Mouse (Mus musculus): Measurements from ENCODE around the gene Pex6. TPM values are rescaled to one million over a fixed set of nuclear protein-coding genes. Genes with fewer than 3 reads are reported as not detected.

Pex6 gene
- polyA plus RNA-seq (2015; fragmentation: Nextera tagmentation; extraction: Ambion mirVana), result 22.6 and 24.8 TPM in 2 replicates

DNA sequence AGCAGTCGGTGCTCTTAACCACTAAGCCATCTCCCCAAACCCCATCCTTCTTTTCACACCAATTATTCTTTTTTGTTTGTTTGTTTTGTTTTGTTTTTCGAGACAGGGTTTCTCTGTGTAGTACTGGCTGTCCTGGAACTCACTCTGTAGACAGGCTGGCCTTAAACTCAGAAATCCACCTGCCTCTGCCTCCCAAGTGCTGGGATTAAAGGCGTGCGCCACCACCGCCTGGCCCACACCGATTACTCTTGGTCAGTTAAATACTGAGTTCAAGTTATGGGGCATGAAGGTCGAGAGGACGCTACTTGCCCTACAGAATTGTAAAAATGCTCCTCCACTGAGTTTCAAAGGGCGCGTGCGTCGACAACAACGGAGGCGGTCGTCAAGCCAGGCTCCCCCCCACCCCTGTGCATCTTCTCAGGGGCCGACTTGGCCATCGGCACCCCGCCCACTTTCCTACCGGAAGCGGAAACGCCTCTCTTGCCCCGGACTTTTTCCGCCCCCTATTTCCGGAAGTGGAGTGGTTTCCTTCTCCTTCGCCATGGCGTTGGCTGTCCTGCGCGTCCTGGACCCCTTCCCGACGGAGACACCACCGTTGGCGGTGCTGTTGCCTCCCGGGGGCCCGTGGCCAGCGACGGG, at the start of gene Pex6:
Gene Pex6 (plus strand): TSS at position 505 of the 639 bp plus-strand sequence.
- H3K27me3 ChIP-seq (replicated peaks), result no peaks in the 10 kb centered on the region
- H3K36me3 ChIP-seq, result peaks cover 10% of the 10 kb centered on the region; the same call in 1 of the 2 replicates
- no peaks in the 10 kb centered on the region for H3K9me3 ChIP-seq
- ATAC-seq, result peak; percentile 94
- 7% methylated on average over 36 of the region's 36 CpGs for WGBS
- H3K4me1 ChIP-seq (replicated peaks), result peaks cover 13% of the 10 kb centered on the region
- peak within 1 kb of the TSS; percentile 70 for H3K27ac ChIP-seq
- peak within 1 kb of the TSS; percentile 89 for H3K4me2 ChIP-seq (replicated peaks)
- peak within 1 kb of the TSS; percentile 99 for H3K4me3 ChIP-seq (replicated peaks)
- H3K9ac ChIP-seq, result peak within 1 kb of the TSS; percentile 89

GRCm38 (mm10) chr17:46661981-46662380, 49.3 kb upstream of the Pex6 start:
- no peaks in the 10 kb centered on the region for H3K4me1 ChIP-seq (replicated peaks)
- no peak overlapping the region for H3K4me2 ChIP-seq (replicated peaks)
- H3K4me3 ChIP-seq (replicated peaks), result no peak overlapping the region
- no peak overlapping the region for H3K9ac ChIP-seq
- no peak overlapping the region for H3K27ac ChIP-seq
- H3K36me3 ChIP-seq, result peaks cover 75% of the 10 kb centered on the region
- no peaks in the 10 kb centered on the region for H3K9me3 ChIP-seq
- no peaks in the 10 kb centered on the region for H3K27me3 ChIP-seq (replicated peaks)
- ATAC-seq, result no peak
- 83% methylated on average over 12 of the region's 12 CpGs for WGBS

GRCm38 (mm10) chr17:46662730-46663129, 48.5 kb upstream of the Pex6 start:
- Histone ChIP-seq H3K4me2 (replicated peaks) (no peak overlapping the region), H3K27ac (no peak overlapping the region), H3K4me1 (replicated peaks) (no peaks in the 10 kb centered on the region), H3K9me3 (no peaks in the 10 kb centered on the region), H3K36me3 (peaks cover 72% of the 10 kb centered on the region), H3K9ac (no peak overlapping the region), H3K27me3 (replicated peaks) (no peaks in the 10 kb centered on the region), H3K4me3 (replicated peaks) (no peak overlapping the region)
- no peak for ATAC-seq
- WGBS, result 88% methylated on average over 5 of the region's 5 CpGs

DNA sequence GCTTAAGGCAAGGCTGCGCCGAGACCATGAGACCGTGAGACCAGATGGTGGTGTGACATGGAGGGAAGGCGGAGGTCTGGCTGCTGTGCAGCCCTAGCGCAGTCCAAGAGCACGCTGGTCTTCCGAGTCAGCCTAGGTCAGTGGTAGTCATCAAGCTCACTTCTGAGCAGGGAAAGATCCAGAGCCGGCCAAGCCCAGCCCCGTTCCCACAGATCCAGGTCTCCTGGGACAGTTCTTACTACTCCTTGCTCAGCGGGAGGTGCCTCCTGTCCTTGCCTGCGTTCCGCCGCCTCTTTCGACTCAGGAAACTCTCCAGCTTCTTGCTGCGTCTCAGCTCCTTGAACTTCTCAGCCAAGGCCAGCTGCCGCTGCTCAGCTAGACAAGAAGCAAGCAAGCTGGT, 43.6 kb upstream of the Pex6 start:
- Histone ChIP-seq H3K27ac (no peak overlapping the region), H3K36me3 (peaks cover 51% of the 10 kb centered on the region), H3K9me3 (no peaks in the 10 kb centered on the region), H3K4me2 (replicated peaks) (no peak overlapping the region), H3K9ac (no peak overlapping the region), H3K27me3 (replicated peaks) (no peaks in the 10 kb centered on the region), H3K4me3 (replicated peaks) (no peak overlapping the region), H3K4me1 (replicated peaks) (0 out of 2 replicates have a peak, but pooled peaks cover 1% of the 10 kb centered on the region)
- no peak for ATAC-seq
- 92% methylated on average over 16 of the region's 16 CpGs for WGBS

- Histone ChIP-seq H3K4me2 (replicated peaks) (no peak overlapping the region), H3K4me3 (replicated peaks) (no peak overlapping the region), H3K4me1 (replicated peaks) (peaks cover 15% of the 10 kb centered on the region), H3K27me3 (replicated peaks) (no peaks in the 10 kb centered on the region), H3K27ac (no peak overlapping the region), H3K9me3 (no peaks in the 10 kb centered on the region), H3K9ac (no peak overlapping the region), H3K36me3 (peaks cover 36% of the 10 kb centered on the region)
- 96% methylated on average over 10 of the region's 10 CpGs for whole genome bisulfite sequencing
- no peak for ATAC-seq
Measured at GRCm38 (mm10) chr17:46669911-46670310, 41.4 kb upstream of the Pex6 start.

DNA sequence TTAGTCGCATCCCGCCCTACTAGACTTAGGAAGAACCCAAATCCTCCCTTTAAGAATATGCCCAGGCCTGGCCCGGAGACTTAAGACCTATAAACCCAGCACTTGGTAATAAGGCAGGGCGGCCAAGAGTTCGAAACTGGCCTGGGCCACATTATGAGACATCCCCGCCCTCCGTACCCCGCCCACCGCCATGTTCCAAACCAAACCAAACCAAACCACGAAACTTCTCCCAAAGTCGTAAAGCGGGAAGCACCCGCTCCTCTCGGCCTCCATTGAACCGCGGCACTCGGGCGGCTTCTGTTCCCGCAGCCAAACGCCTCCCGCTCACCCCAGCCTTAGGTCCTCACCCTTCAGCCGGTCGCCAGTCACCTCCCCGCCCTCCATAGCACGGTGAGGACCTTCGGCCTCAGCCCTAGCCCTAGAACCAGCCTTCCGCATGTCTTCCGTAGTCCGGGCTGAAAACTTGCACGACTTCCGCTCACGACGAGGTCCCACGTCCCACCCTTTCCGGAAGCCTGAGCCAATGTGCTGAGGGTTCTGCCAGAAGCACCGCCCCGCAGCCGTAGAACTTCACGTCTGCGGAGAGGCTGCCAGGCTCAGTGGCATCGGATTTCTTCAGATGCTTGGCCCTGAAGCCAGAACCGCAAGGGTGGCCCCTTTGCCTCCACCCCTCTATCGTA, 37.3 kb upstream of the Pex6 start, which contains the start of gene Rrp36:
Gene Rrp36 (minus strand): TSS at position 503 of the 680 bp plus-strand sequence.
- Histone ChIP-seq H3K9me3 (no peaks in the 10 kb centered on the region), H3K4me1 (replicated peaks) (peaks cover 27% of the 10 kb centered on the region), H3K4me3 (replicated peaks) (peak within 1 kb of the TSS; percentile 77), H3K36me3 (peaks cover 44% of the 10 kb centered on the region), H3K27ac (peak within 1 kb of the TSS; percentile 62), H3K27me3 (replicated peaks) (no peaks in the 10 kb centered on the region), H3K4me2 (replicated peaks) (peak within 1 kb of the TSS; percentile 76), H3K9ac (peak within 1 kb of the TSS; percentile 87)
- ATAC-seq, result peak; percentile 95
- WGBS, result under 1% methylated on average over 43 of the region's 43 CpGs

GRCm38 (mm10) chr17:46674530-46675283, 36.6 kb upstream of the Pex6 start:
- Histone ChIP-seq H3K27me3 (replicated peaks) (no peaks in the 10 kb centered on the region), H3K4me1 (replicated peaks) (peaks cover 34% of the 10 kb centered on the region), H3K36me3 (peaks cover 38% of the 10 kb centered on the region), H3K27ac (peak overlapping the region; percentile 62), H3K4me2 (replicated peaks) (peak overlapping the region; percentile 76), H3K9me3 (no peaks in the 10 kb centered on the region), H3K9ac (peak overlapping the region; percentile 45), H3K4me3 (replicated peaks) (peak overlapping the region; percentile 77)
- WGBS, result 25% methylated on average over 15 of the region's 15 CpGs
- ATAC-seq, result peak; percentile 44

DNA sequence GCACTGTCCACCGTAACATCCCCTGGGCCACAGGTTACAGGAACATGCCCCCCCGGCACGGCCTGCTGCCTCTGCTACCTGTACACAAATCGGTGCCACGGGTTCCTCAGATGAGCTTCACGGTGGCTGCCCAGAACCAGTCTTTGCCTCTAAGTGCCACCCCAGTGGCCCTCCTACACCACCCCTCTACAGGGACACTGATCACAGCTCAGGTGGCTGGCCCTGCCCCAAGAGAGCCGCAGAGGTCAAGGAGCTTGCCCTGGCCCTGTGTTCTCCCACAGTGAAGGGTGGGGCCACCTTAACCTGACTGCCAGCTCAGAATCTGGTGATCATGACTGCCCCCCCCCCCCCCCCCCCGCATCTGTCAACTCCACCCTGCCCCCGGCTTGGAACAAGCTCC, 32.8 kb upstream of the Pex6 start, which contains the start of gene Mea1:
Gene Mea1 (plus strand): TSS at position 378 of the 400 bp plus-strand sequence.
- ATAC-seq, result no peak
- Histone ChIP-seq H3K4me3 (replicated peaks) (peak within 1 kb of the TSS; percentile 89), H3K27me3 (replicated peaks) (no peaks in the 10 kb centered on the region), H3K36me3 (peaks cover 32% of the 10 kb centered on the region), H3K27ac (no peak within 1 kb of the TSS; the same call in 1 of the 2 replicates), H3K9ac (peak within 1 kb of the TSS; percentile 76), H3K4me1 (replicated peaks) (peaks cover 36% of the 10 kb centered on the region), H3K4me2 (replicated peaks) (peak within 1 kb of the TSS; percentile 71), H3K9me3 (no peaks in the 10 kb centered on the region)
- 82% methylated on average over 8 of the region's 9 CpGs for WGBS

- 53% methylated on average over 9 of the region's 9 CpGs for WGBS
- Histone ChIP-seq H3K9ac (peak overlapping the region; percentile 76), H3K27ac (no peak overlapping the region)
Measured at GRCm38 (mm10) chr17:46678911-46679310, 32.4 kb upstream of the Pex6 start.

GRCm38 (mm10) chr17:46679843-46680759, 31.2 kb upstream of the Pex6 start:
- no peak; the same call in none of the 2 replicates for ATAC-seq
- H3K4me2 ChIP-seq (replicated peaks), result peak overlapping the region; percentile 71

More at GRCm38 (mm10) chr17:46678911-46679310, 32.4 kb upstream of the Pex6 start:
- Histone ChIP-seq H3K27me3 (replicated peaks) (no peaks in the 10 kb centered on the region), H3K4me1 (replicated peaks) (peaks cover 34% of the 10 kb centered on the region), H3K9me3 (no peaks in the 10 kb centered on the region), H3K4me2 (replicated peaks) (peak overlapping the region; percentile 71), H3K36me3 (peaks cover 36% of the 10 kb centered on the region), H3K4me3 (replicated peaks) (peak overlapping the region; percentile 89; the same call in 1 of the 2 replicates)
- ATAC-seq, result no peak

DNA sequence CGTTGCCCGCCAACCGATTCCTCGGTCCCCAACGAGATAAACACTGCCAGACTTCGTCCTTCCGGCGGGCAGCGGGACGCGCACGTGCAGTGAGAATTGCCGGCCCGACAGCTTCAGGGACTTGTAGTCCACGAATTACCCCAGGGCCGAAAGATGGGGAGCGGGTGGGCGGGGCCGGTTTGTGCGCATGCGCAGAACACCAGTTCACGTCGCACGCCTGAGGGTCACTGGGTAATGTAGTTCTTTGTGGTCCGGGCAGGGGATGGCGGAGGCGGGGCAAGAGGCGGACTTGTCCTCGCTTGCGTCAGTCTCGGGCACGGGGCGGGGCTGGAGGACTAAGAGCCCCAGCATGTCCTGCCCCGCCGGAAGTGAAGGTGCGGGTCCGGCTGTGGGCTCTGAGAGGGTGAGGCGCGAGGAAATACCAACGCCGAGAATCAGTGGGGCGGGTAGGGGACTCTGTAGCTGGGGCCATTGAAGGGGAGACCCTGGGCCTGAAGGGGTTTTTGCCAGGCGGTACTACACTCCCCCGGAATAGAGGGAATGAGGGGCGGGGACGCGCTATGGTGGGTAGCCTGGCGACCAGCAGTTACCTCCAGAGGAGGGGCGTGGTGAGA, 30.4 kb upstream of the Pex6 start, which contains the start of gene Klhdc3:
Gene Klhdc3 (minus strand): TSS at position 155 of the 614 bp plus-strand sequence.
- Histone ChIP-seq H3K27me3 (replicated peaks) (no peaks in the 10 kb centered on the region), H3K4me3 (replicated peaks) (peak within 1 kb of the TSS; percentile 89), H3K9me3 (no peaks in the 10 kb centered on the region), H3K36me3 (peaks cover 47% of the 10 kb centered on the region), H3K27ac (peak within 1 kb of the TSS; percentile 93), H3K4me1 (replicated peaks) (peaks cover 23% of the 10 kb centered on the region), H3K4me2 (replicated peaks) (peak within 1 kb of the TSS; percentile 92), H3K9ac (peak within 1 kb of the TSS; percentile 76)
- ATAC-seq, result peak; percentile 99
- under 1% methylated on average over 49 of the region's 49 CpGs for WGBS

More at GRCm38 (mm10) chr17:46679843-46680759, 31.2 kb upstream of the Pex6 start:
- peak overlapping the region; percentile 76 for H3K9ac ChIP-seq
- H3K4me1 ChIP-seq (replicated peaks), result peaks cover 25% of the 10 kb centered on the region
- no peaks in the 10 kb centered on the region for H3K27me3 ChIP-seq (replicated peaks)
- no peaks in the 10 kb centered on the region for H3K9me3 ChIP-seq
- H3K36me3 ChIP-seq, result peaks cover 42% of the 10 kb centered on the region
- peak overlapping the region; percentile 89 for H3K4me3 ChIP-seq (replicated peaks)
- WGBS, result under 1% methylated on average over 34 of the region's 34 CpGs
- peak overlapping the region; percentile 93 for H3K27ac ChIP-seq

Measured in intestine, embryonic 15.5 days (tissue).